In genomic region chr3:138063731-138064329, GRCm38 (mm10) we compare ENCODE assay signal across 8 mouse cellular contexts. TPM values are rescaled to one million over a fixed set of nuclear protein-coding genes. Genes with fewer than 3 reads are reported as not detected.
DNase-seq lines count a peak whose midpoint lies in the region; ATAC-seq lines count a peak whose summit lies in the region.

No protein-coding gene starts in this region.

- H3K36me3 ChIP-seq in hindbrain, embryonic 14.5 days (replicated peaks; ENCODE audit: control insufficient read depth, insufficient read depth): no peaks in the 10 kb centered on the region
- no peaks in the 10 kb centered on the region for H3K36me3 ChIP-seq in hindbrain, embryonic 13.5 days
- no peaks in the 10 kb centered on the region for H3K36me3 ChIP-seq in heart, embryonic 16.5 days (ENCODE audit: control insufficient read depth, insufficient read depth)

- H3K4me3 ChIP-seq in hindbrain, embryonic 14.5 days (replicated peaks; ENCODE audit: low read length): no peak overlapping the region
- no peak overlapping the region for H3K4me3 ChIP-seq in hindbrain, embryonic 13.5 days
- H3K4me3 ChIP-seq in heart, embryonic 16.5 days (ENCODE audit: low read length): no peak overlapping the region

- no peak overlapping the region for H3K4me2 ChIP-seq in hindbrain, embryonic 14.5 days (replicated peaks)
- H3K4me2 ChIP-seq in hindbrain, embryonic 13.5 days: no peak overlapping the region
- peak overlapping the region; percentile 40 for H3K4me2 ChIP-seq in heart, embryonic 16.5 days (ENCODE audit: low read depth, low read length)

- no peak for ATAC-seq in hindbrain, embryonic 14.5 days (ENCODE audit: low FRiP score)
- ATAC-seq in hindbrain, embryonic 13.5 days (ENCODE audit: low FRiP score): no peak
- peak; percentile 60 for ATAC-seq in heart, embryonic 16.5 days (replicated peaks; ENCODE audit: extremely low read depth, insufficient read depth, low FRiP score)
- no peak for ATAC-seq in inflammation-experienced regulatory T-cells, adult 6 months

- no peaks in the 10 kb centered on the region for H3K9me3 ChIP-seq in hindbrain, embryonic 14.5 days (ENCODE audit: control insufficient read depth, low read length)
- no peaks in the 10 kb centered on the region for H3K9me3 ChIP-seq in hindbrain, embryonic 13.5 days
- no peaks in the 10 kb centered on the region for H3K9me3 ChIP-seq in heart, embryonic 16.5 days (replicated peaks; ENCODE audit: control insufficient read depth, low read length)

- H3K27me3 ChIP-seq in hindbrain, embryonic 14.5 days (ENCODE audit: control insufficient read depth, insufficient read depth, low read length): no peaks in the 10 kb centered on the region
- H3K27me3 ChIP-seq in hindbrain, embryonic 13.5 days: no peaks in the 10 kb centered on the region
- H3K27me3 ChIP-seq in heart, embryonic 16.5 days (ENCODE audit: control insufficient read depth, insufficient read depth, low read length): no peaks in the 10 kb centered on the region

- no peak overlapping the region for H3K27ac ChIP-seq in hindbrain, embryonic 14.5 days
- no peak overlapping the region for H3K27ac ChIP-seq in hindbrain, embryonic 13.5 days
- peak overlapping the region; percentile 92 for H3K27ac ChIP-seq in heart, embryonic 16.5 days (ENCODE audit: low read length)

- H3K9ac ChIP-seq in hindbrain, embryonic 14.5 days: no peak overlapping the region
- no peak overlapping the region for H3K9ac ChIP-seq in hindbrain, embryonic 13.5 days
- peak overlapping the region; percentile 86 for H3K9ac ChIP-seq in heart, embryonic 16.5 days (ENCODE audit: low read length)

- peak; percentile 46 for DNase-seq in hindbrain, embryonic 14.5 days (ENCODE audit: low spot score)
- DNase-seq in Muller cell, postnatal 12 days (ENCODE audit: inconsistent ontology term): peak; percentile 42
- peak; percentile 79 to 83 for DNase-seq in cerebellum, postnatal 10 days
- peak; percentile 52 for DNase-seq in lung, postnatal 14 days
- DNase-seq in layer of hippocampus, adult 11-12 months (ENCODE audit: low spot score): no peak

- 58% methylated on average over 14 of the region's 14 CpGs for WGBS in hindbrain, embryonic 14.5 days
- WGBS in hindbrain, embryonic 13.5 days: 65% methylated on average over 14 of the region's 14 CpGs
- WGBS in heart, embryonic 16.5 days: 31% methylated on average over 14 of the region's 14 CpGs

- H3K4me1 ChIP-seq in hindbrain, embryonic 14.5 days (replicated peaks; ENCODE audit: control insufficient read depth, insufficient read depth, low read length): peaks cover 18% of the 10 kb centered on the region
- peaks cover 30% of the 10 kb centered on the region for H3K4me1 ChIP-seq in hindbrain, embryonic 13.5 days (replicated peaks)
- peaks cover 31% of the 10 kb centered on the region for H3K4me1 ChIP-seq in heart, embryonic 16.5 days (ENCODE audit: control insufficient read depth, insufficient read depth, low read length)

RNA-seq across cellular contexts. Expression of gene 1110002E22Rik, which starts 1.0 kb away (rescaled TPM):
- 0.07 and 0.10 TPM in 2 replicates for polyA plus RNA-seq in hindbrain, embryonic 14.5 days (2014; fragmentation: Nextera tagmentation; extraction: Ambion mirVana)
- polyA plus RNA-seq in hindbrain, embryonic 13.5 days (2015; fragmentation: Nextera tagmentation; extraction: Ambion mirVana): 0.12 and 0.18 TPM in 2 replicates
- 18.7 and 19.1 TPM in 2 replicates for polyA plus RNA-seq in heart, embryonic 16.5 days (2015; fragmentation: Nextera tagmentation; extraction: Ambion mirVana)
- polyA plus RNA-seq in inflammation-experienced regulatory T-cells, adult 6 months (2017; shearing (Covaris generic)): not detected

RNA-seq across cellular contexts. Expression of gene Gm5105, which starts 3.4 kb away (rescaled TPM):
- polyA plus RNA-seq in hindbrain, embryonic 14.5 days (2014; fragmentation: Nextera tagmentation; extraction: Ambion mirVana): 0.29 TPM in 1 of 2 replicates, not detected in the other
- polyA plus RNA-seq in hindbrain, embryonic 13.5 days (2015; fragmentation: Nextera tagmentation; extraction: Ambion mirVana): 0.12 TPM in 1 of 2 replicates, not detected in the other
- 0.36 and 0.45 TPM in 2 replicates for polyA plus RNA-seq in heart, embryonic 16.5 days (2015; fragmentation: Nextera tagmentation; extraction: Ambion mirVana)
- not detected for polyA plus RNA-seq in inflammation-experienced regulatory T-cells, adult 6 months (2017; shearing (Covaris generic))

Comparison
In these comparisons a context has a peak if more than half of its experiments do, and no peak if none do; other contexts are left out.
1. RNA of gene 1110002E22Rik, which starts 1.0 kb away (polyA plus RNA-seq): 18.7 to 19.1 TPM in heart, embryonic 16.5 days; 0.12 to 0.18 TPM in hindbrain, embryonic 13.5 days, 0.07 to 0.10 TPM in hindbrain, embryonic 14.5 days and not detected in inflammation-experienced regulatory T-cells, adult 6 months; every median in the first group is over 10 times any median in the second.